Mouse (Mus musculus): Measurements from ENCODE around the gene Dcaf4.

Gene Dcaf4

DNA sequence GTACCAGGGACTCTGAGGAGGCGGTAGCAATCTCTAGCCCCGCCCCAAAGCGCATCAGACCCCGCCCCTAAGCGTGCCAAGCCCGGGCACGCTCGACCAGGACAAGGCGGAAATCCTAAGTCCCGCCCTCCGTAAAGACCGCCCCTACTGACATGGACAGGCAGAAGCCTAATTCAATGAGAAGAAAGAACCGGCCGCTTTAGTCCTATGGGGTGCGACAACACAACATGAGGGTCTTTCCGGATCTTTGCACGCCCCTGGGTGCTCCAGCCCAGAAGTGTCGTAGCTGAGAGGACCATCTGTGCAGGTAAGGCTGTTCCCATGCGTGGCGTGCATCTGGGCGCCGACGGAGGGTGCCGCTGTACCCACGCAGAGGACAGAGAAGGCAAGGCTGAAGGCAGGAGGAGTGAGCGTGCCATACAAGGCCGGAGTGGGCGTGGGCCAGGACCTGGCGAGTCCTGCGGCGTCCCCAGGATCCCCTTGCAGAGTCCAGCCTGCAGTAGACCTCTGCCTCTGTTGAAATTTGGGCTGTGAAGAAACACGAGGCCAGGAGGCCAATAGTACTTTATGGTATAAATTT is at the start of gene Dcaf4:
TSS of gene Dcaf4 (plus strand) at position 156 of the 580 bp plus-strand sequence.
- peak; percentile 98 for DNase-seq

DNA sequence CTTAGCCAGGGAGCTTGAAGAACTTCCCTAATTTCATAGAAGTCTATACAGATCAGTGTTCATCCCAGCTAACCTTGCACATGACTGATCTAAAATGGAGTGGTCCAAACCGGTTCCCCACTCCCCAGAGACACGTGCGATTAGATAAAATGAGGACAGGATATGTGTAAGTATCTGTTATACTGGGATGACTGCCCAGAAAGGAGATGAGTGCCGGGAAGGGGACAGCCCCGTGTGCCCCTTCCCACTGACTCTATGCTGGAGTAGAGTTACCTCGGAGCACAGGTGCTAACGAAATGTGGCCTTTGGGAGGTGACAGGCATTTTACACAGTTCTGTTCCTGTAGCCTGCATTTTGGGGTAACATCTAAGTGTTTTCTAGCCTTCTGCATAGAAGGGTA is 48.5 kb upstream of the Dcaf4 start:
- DNase-seq, result no peak

DNA sequence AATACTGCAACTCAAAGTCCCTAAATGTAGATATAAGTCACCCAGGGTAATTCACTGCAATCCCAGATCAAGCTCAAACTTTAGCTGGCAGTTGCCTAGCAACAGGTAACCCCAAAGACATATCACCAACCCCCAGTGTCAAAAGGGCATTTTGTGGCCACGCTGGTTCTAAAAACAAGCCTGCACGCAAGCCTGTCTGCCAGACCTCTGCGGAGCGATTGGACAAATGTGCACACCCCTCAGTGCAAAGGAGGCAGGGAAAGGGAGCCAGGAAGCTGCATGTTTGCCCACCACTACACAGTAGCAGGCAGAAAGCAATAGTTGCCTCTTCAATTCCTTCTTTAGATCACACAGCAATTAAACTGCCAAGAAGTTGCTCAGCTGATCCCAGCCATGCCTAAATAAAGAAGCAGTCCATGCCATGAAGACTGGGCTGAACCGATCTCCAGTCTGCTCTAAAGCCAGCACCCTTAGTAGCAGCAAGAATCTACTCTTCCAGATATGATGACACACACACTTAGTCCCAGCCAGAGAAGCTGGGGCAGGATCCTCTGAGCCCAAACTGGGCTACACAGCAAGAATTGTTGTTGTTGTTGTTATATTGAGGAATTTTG is 46.2 kb upstream of the Dcaf4 start:
- peak; percentile 46 for DNase-seq

DNA sequence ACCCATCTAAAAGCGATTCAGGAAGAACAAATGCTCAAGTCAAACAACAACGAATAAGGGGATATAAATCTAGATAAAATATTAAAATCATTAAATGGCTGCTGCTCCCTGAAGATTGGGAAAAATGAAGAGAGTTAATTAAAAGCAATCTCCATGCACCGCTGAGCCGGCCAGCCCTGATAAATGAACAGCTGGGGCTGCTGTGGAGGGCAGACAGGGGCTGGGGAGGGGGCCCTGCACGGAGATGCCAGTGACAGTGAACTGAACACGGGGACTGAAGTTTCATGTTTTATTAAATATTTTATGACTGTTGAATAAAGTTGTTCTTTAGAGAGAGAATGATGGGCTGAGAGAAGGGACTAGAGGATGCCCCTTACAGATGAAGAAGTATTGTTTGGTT is 44.8 kb upstream of the Dcaf4 start:
- DNase-seq, result no peak

DNA sequence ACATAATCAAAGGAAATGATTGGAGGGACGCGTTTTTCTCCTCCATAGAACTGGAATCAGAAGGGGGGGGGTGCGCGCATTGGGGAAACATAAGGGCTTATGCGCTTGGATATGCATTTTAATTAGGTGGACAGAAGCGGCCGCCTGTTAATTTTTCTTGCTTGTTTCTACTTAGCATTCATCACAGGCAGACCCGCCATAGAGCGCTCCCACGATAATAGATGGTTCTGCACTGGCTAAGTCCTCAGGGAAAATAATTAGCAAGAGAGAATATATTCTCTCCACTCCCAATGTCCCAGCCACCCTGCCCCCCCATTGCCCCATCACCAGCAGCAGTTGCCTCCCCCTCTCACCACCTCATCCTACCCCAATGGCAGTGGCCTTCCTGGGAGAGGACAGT is 44.0 kb upstream of the Dcaf4 start:
- DNase-seq, result no peak

DNA sequence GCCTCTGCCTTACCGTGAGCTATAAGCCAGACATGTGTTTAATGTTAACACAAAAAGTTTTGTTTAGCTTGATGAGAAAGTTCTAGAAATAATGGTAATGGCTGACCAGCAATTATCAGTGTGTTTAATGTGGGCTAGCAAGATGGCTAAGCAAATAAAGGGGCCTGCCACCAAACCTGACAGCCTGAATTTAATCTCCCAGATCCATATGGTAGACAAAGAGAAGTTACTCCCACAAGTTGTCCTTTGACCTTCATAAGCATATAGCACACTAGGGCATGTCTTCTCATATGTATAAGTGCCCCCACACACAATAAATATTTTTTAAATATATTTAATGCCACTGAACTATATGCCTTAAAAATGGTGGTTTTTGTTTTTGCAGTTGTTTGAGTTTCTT is 41.1 kb upstream of the Dcaf4 start:
- no peak for DNase-seq

DNA sequence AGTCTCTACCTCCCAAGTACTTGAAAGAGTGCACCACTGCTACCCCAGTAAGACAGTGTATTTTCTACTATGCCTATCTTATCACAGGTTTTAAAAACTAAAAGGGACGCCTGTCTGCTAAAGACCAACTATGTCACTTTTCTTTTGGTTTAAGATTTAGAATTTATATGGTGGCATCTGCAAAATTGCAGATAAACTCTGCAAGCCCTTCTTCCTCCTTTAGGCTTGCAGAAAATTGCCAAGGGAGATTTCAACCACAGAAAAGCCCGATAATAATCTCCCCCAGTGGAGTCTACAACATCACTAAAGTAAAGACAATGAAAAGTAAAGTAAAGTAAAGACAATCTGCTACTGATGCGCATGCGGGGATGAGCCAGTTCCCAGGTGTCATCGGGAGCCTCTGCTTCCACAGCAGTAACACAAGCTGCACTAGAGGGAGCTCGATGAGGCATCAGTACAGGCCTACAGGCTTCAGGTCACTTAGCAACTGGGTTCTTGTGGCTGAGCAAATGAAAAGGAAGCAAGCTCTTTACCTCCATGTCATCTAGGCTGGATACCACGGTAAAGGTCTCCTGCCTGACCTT is 40.4 kb upstream of the Dcaf4 start:
- no peak for DNase-seq

DNA sequence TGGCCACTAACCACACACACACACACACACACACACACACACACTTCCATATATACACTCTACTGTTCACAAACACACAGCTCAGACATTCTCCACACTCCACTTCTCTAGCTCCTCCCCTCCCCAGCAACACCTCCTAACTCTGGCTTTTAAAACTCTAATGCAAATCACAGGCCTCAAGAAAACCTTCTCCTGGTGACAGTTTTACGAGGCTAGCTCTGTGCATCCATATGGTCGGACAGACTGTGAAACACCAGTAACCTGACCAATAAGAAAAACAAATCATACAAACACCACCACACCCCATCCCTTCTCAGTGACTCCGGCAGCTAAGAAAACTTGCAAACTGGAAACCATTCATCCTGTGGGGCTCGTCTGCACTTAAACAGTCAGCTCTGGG is 38.8 kb upstream of the Dcaf4 start:
- DNase-seq, result no peak

DNA sequence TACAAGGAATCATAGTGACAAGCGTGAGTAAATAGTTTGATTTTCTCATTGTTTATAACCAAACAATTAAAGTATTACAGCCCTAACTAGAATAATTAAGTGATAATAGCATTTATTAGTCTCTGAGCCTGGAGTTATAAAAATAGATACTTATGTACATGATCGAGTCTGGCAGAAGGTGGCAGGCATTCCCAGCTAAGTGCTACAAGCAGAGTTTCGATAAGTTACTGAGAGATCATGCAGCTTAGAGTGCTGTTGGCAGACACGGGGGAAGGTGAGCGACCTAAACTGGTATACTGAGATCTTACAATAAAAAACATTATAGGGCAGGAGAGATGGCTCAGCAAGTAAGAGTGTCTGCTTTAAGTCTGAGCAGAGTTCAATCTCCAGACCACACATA is 36.6 kb upstream of the Dcaf4 start:
- DNase-seq, result no peak

DNA sequence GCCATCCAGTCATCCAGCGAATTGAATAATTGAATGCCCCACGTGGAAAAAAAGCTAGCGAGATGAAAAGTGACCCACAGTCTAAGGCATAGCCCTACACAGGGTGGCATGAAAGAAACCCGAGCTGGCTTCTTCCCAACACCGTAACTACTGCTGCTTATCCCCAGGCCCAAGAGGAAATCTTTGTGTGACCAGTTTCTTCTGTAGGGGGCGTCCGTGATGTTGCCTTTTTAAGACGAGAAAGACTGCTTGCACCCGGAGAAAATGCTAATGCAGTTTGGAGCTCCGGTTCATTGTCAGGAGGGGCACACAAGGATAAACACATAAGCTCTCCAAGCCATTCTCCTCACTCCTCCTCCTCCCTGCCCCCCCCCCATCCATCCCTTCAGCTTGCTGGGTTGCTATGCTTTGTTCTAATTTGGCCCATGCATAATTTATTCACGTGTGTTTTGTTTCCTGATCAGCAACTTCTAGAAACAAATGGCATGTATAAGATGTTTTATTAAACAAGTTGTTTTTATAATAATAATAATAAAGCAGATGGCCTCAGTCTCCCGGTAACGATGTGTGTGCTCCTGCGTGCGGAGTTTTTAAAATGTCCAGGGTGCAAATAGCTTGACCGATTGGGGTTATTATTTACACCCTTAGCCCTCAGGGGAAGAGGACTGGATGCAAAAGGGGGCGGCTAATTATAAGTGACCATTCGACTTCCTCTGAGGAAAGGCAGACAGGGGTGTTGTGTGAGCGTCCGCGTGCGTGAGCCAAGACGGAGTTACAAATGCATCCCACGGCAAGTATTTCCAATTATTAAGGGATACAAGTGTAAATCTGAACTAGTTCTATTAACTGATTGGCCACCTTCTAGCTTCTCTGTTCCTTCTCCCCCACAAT is 35.2 kb upstream of the Dcaf4 start:
- DNase-seq, result no peak

DNA sequence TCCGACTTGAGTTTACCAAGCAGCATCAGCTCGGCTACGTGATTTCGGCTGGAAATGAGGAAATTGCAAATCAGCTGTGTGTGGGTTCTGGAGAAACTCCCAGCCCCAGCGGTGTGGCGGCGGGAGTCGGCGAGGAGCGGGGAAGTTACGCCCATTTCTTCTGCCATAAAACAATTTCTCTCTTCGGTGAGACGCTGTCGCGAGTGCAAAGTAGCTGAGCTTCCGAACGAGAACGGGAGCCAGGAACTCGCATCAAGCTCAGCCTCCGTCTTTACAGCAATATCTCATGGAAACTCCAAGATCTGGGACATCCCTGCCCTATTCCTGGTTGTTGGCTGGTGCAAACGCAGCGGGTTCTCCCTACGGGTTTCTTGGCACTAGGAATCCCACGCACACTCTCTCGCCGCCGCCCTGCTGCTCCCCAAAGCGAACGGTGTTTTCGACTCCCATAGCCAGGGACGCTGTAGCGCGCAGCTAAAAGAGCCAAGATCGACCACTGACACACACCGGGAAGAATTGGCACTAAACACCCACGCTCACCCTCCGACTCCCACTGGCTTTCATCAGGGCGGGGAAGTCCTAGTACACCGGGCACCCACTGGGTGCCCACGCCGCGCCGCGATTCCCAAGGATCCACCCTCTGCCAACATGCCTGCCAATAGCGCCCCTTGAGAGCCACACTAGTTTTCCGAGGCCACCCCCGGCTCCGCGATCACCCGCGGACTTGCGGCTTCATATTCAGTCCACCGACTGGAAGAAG is 34.2 kb upstream of the Dcaf4 start:
- DNase-seq, result peak; percentile 18

DNA sequence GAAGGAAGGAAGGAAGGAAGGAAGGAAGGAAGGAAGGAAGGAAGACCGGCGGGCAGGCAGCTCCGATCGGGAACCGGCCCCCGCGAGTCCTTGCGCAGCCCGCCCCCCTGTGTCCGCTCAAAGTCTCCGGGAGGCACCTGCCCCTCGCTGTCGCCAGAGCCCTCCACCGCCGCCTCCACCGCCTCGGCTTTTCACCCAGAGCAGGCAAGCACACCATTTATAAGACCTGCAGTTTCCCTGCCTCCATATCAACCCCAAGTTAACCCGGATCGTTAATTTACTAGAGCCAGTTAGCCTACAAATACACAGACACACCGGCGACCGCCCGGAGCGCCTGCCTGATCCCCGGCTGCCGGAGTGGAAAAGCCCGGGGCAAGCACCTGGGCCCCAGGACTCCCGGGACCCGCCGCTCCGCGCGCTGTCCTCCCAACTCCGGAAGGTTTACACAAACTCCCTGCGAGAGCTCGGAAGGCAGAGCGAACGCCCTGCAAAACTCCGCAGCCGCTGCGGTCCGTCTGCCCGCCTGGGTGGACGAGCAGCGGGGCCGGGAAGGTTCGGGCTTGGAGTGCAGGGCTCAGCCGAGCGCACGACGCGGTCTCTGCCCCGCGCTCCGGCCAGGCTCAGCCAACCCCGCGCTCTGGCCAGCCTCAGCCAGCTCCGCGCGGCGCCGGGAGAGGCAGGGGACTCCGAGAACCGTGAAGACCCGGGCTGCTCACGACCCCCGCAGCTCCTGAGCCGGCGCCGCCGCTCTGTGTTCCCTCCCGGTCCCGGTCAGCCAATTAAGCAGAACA is 33.4 kb upstream of the Dcaf4 start:
- DNase-seq, result peak; percentile 70

DNA sequence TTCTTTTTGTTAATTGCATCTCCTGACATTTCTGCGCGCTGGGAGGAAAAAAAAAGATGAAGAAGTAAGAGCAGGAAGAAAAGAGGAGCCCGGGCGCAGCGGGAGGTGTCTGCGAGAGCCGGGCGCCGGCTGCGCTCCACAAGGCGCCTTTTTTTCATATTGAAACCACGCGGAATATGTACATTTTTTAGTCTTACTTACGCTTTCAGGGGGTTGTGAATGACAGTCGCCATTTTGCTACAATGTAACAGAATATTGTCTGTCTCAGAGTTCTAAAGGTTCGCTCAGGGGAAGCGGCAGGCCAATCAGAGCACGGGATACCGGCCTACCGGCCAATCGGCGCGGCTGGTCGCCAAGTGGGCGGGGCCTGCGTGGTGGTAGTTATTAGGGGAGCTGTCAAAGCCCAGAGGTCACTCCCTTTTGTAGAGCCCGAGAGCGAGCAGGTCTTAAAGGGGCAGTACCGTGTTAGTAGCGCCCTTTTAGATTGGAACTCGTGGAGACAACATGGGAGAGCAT is 32.7 kb upstream of the Dcaf4 start, which contains the start of gene Dpf3:
TSS of gene Dpf3 (minus strand) at position 241 of the 516 bp plus-strand sequence.
- DNase-seq, result peak; percentile 99

DNA sequence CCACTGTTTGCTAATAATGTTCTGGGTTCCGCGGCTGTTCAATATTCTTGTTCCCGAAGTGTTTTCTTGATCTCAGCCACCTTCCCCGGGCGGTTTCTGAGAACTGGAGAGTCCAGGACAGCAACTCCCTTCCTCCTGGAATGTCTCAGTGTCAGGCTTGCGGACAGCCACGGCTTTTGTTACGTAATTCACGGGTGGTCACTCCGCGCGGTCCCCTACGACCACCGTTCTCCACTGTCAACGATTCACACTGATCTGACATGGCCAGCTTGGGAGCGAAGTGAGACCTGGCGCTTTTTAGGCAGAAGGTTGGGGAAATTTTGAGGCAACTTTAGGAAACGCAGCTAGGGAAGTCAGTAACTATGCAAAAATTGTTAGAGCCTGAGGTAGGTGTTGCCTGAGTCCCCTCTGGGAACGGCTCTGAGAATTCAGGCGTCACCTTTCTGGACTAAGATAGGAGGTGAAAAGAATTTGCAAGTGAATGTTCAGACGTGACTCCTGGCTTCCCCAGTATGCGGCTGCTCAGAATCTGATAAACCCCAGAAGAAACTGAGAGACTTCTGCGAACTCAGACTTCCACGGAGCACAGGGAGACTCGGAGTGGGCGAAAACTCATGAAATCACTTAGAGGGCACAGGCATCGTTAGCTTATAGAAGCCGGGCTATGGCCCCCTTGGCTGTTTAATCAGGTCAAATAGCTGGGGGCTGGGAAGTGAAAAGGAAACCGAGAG is 31.9 kb upstream of the Dcaf4 start:
- DNase-seq, result peak; percentile 51

DNA sequence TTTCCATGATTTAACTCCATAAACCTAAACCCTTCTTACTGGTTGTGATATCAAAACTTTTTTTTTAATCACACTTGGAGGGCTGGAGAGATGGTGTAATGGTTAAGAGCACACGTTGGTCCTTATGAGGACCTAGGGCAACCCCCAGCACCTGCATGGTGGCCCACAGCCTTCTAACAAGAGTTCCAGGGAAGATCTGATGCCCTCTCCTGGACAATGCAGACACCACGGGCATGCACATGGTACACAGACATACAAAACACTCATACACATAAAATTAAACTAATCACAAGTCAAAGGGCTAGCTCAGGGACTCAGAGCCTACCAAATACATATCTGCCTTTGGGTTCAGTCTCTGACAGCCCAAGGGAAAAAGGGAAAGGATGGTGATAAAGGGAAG is 30.5 kb upstream of the Dcaf4 start:
- DNase-seq, result no peak

DNA sequence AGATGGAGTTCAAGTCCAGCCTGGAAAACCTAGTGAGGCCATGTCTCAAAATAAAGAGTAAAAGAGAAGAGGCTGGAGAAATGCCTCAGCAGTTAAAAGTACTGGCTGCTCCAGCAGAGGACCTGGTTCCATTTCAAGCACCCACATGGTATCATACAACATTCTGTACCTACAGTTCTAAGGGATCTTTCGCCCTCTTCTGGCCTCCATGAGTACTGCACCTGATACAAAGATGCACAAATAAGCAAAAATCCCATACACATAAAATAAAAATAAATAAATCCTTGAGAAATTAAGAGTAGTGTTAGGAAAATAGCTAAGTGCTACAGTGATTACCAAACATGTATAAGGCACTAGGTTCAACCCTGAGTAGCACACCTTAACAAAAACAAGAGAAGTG is 28.7 kb upstream of the Dcaf4 start:
- DNase-seq, result peak; percentile 32

DNA sequence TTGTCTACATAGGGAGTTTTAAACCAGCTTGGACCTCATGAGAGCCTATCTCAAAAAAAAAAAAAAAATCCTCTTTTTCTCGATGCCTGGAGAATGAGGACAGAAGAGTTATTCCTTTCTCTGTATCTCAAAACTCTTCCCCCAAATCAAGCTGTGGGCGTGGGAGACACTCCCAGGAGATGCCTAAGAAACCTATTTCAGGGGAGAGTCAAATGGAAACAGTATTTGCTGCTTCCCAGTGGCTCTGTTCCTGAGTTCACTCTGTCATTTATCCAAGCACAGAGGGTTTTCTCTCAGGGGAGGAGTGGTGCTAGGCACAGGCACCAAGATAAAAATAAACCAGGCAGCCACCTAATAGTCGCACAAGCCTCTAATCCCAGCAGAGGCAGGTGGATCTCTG is 27.5 kb upstream of the Dcaf4 start:
- DNase-seq, result no peak

DNA sequence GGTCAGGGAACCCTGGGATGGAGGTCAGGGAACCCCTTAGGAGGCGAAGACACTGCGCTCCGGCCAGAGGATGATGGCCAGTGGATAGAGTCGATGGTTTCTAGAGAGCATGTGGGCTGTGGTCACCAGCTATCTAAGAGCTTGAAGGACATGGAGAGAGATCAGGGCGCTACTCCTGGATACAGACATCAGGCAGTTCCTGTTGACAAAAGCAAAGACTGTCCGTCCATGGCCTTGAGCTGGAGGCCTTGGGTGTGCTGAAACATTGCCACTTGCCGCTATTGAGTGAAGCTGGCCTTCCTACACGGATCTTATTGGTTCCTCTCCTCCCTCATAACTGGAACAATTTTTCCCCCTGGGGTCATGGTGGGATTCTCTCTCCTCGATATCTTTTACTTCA is 26.1 kb upstream of the Dcaf4 start:
- no peak for DNase-seq

DNA sequence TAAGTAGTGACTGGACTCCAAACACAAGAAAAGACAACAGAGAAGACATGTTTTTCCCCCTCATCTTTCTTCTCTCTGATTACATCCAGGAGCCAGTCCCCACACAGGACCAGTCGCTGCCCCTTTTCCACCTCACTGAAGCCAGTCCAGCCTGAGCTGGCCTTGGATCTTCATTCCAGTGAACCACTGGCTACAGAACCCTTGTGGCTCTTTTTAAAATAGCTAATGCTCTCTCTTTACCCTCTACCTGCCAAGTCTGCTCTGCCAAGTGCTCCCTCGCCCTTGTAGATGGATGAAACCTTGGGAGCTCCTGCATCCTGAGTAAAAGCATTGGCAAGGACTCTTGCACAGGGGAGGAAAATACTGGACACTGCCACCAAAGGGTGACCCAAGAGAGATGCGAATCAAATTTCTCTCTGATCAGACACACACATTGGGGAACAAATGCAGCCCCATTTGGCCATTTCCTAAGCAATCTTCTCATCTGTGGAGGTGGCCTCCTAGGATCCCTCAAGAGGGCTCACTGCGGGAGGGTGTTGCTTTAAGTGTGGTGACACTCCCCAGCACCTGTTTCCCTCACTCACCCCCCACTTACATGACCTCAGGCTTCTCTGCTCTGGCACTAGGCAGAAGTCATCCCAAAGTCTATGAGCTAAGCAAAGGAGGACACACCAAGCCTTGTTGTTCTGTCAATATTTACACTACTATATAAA is 24.9 kb upstream of the Dcaf4 start:
- DNase-seq, result no peak

DNA sequence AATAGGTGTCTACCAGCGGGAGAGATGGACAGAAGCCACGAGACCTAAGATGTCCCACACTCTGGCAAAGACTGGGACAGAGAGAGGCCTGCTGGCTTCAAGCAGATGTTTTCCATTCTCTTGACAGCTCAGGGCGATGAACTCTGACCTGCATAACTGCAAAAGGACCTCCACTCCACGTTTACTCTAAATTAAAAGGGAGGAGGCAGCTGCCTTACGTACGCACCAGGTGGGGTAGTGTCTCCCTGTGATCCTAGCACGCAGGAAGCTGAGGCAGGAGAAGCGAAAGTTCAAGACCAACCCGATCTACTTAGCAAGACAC is 24.3 kb upstream of the Dcaf4 start:
- no peak for DNase-seq

DNA sequence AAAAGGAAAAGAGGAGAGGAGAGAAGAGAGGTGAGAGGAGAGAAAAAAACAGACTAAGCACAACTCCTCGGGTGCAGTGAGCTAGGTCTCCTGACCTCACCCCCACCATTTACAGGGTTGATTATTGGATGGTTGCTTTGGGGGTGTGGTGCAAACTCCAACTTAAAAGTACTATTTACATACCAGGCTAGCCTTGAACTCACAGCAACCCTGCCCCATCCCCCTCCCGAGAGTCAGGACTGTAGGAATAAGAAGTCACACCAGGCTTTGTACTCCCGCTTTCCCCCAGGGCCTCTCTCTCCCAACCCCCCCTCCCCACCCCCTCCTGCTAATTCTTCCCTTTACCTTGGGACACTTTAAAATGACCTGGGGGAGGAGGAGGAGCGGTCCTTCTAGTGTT is 23.9 kb upstream of the Dcaf4 start:
- DNase-seq, result peak; percentile 30

Measured in liver (tissue).